Mouse (Mus musculus): ENCODE measurements at regions not wholly inside any gene's neighbourhood (a gene's known extent, or its start where the extent isn't known, plus 50 kb on each side); places are given as distances from the start of the nearest gene placed in this dataset.

DNA sequence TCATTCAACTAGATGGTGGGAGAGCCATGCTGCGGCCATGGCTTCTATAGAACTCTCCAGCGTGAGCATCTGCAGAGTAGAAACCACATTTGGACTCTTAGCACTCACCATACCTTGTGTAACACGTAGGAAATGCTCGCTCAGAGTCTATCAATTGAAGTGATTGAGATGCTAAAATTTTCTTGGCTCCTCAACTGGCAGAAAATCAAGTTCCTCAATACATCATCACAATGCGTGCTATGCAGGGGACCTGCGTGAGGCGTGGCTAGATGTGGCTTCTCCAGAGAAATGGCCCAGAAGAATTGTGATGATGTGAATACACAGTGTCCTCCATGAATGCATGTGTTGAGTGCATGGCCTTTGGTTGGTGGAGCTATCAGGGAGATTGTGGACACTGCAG lies 174.9 kb upstream of the Sfrp2 start:
- Histone ChIP-seq H3K27me3 (ENCODE audit: control insufficient read depth, insufficient read depth, low read length) (no peaks in the 10 kb centered on the region), H3K27ac (ENCODE audit: insufficient read depth, low read length) (no peak overlapping the region), H3K36me3 (ENCODE audit: control insufficient read depth, insufficient read depth, low read length) (no peaks in the 10 kb centered on the region), H3K4me3 (ENCODE audit: extremely low read depth, insufficient read depth, insufficient read length) (no peak overlapping the region), H3K4me1 (ENCODE audit: control insufficient read depth, insufficient read depth, insufficient read length) (no peaks in the 10 kb centered on the region)
- no peak for TF ChIP-seq POLR2A (IDR thresholded peaks at IDR 0.05; ENCODE audit: low read depth, low read length)
- TF ChIP-seq CTCF (IDR thresholded peaks at IDR 0.05; ENCODE audit: extremely low read depth, insufficient read depth, insufficient read length, insufficient replicate concordance), result no peak
- WGBS, result 91% methylated on average over 7 of the region's 7 CpGs
- DNase-seq (ENCODE audit: low read depth in 1 of 2, low spot score in 2 of 2), result no peak

- TF ChIP-seq CTCF (IDR thresholded peaks at IDR 0.05; ENCODE audit: extremely low read depth, insufficient read depth, insufficient read length, insufficient replicate concordance), result no peak
- TF ChIP-seq POLR2A (IDR thresholded peaks at IDR 0.05; ENCODE audit: low read depth, low read length), result no peak
- H3K27ac ChIP-seq (ENCODE audit: insufficient read depth, low read length), result no peak overlapping the region
- no peaks in the 10 kb centered on the region for H3K36me3 ChIP-seq (ENCODE audit: control insufficient read depth, insufficient read depth, low read length)
- H3K27me3 ChIP-seq (ENCODE audit: control insufficient read depth, insufficient read depth, low read length), result no peaks in the 10 kb centered on the region
- H3K4me3 ChIP-seq (ENCODE audit: extremely low read depth, insufficient read depth, insufficient read length), result no peak overlapping the region
- no peaks in the 10 kb centered on the region for H3K4me1 ChIP-seq (ENCODE audit: control insufficient read depth, insufficient read depth, insufficient read length)
- WGBS, result 82% methylated on average over 5 of the region's 5 CpGs
- no peak for DNase-seq (ENCODE audit: low read depth in 1 of 2, low spot score in 2 of 2)
These were observed 172.8 kb upstream of the Sfrp2 start for GRCm38 (mm10) chr3:83593321-83593720.

GRCm38 (mm10) chr3:83601506-83601905 lies 164.6 kb upstream of the Sfrp2 start:
- Histone ChIP-seq H3K27me3 (ENCODE audit: control insufficient read depth, insufficient read depth, low read length) (no peaks in the 10 kb centered on the region), H3K4me1 (ENCODE audit: control insufficient read depth, insufficient read depth, insufficient read length) (no peaks in the 10 kb centered on the region), H3K27ac (ENCODE audit: insufficient read depth, low read length) (no peak overlapping the region), H3K36me3 (ENCODE audit: control insufficient read depth, insufficient read depth, low read length) (no peaks in the 10 kb centered on the region), H3K4me3 (ENCODE audit: extremely low read depth, insufficient read depth, insufficient read length) (no peak overlapping the region)
- 74% methylated on average over 4 of the region's 4 CpGs for WGBS
- DNase-seq (ENCODE audit: low read depth in 1 of 2, low spot score in 2 of 2), result no peak
- no peak for TF ChIP-seq CTCF (IDR thresholded peaks at IDR 0.05; ENCODE audit: extremely low read depth, insufficient read depth, insufficient read length, insufficient replicate concordance)
- no peak for TF ChIP-seq POLR2A (IDR thresholded peaks at IDR 0.05; ENCODE audit: low read depth, low read length)

DNA sequence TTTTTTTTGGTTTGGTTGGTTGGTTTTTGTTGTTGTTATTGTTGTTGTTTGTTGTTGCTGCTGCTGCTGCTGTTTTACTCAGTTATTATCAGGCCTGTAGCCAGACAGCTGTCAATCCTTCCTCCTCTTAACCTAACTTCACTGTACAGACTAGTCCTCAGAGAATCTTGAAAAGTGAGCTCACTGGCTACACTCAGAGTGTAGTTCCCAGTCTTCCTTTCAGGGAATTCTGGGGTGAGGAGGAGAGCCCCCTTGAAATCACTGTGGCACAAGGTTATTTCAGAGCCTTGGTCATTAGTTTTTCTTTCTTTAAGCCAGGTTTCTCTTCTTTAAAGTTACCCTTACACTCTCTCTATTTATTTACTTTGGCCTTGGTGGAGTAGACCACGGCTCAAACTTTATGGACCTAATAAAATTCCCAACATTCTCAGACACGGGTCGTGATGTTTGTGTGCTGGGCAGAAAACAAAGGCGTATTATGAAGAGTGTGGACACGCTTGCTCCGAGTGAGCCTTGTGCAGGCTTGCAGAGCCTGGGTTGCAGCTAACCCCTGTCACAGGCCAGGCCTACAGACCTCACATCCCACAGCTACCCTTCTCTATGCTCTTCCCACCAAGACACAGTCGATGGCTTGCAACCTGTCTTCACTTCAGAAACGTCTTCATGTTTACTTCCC lies 156.9 kb upstream of the Sfrp2 start:
- H3K27me3 ChIP-seq (ENCODE audit: control insufficient read depth, insufficient read depth, low read length), result no peaks in the 10 kb centered on the region
- H3K4me1 ChIP-seq (ENCODE audit: control insufficient read depth, insufficient read depth, insufficient read length), result no peaks in the 10 kb centered on the region
- 79% methylated on average over 8 of the region's 8 CpGs for WGBS
- H3K4me3 ChIP-seq (ENCODE audit: extremely low read depth, insufficient read depth, insufficient read length), result no peak overlapping the region
- H3K36me3 ChIP-seq (ENCODE audit: control insufficient read depth, insufficient read depth, low read length), result no peaks in the 10 kb centered on the region
- no peak overlapping the region for H3K27ac ChIP-seq (ENCODE audit: insufficient read depth, low read length)
- TF ChIP-seq POLR2A (IDR thresholded peaks at IDR 0.05; ENCODE audit: low read depth, low read length), result no peak
- no peak for TF ChIP-seq CTCF (IDR thresholded peaks at IDR 0.05; ENCODE audit: extremely low read depth, insufficient read depth, insufficient read length, insufficient replicate concordance)
- no peak for DNase-seq (ENCODE audit: low read depth in 1 of 2, low spot score in 2 of 2)

DNA sequence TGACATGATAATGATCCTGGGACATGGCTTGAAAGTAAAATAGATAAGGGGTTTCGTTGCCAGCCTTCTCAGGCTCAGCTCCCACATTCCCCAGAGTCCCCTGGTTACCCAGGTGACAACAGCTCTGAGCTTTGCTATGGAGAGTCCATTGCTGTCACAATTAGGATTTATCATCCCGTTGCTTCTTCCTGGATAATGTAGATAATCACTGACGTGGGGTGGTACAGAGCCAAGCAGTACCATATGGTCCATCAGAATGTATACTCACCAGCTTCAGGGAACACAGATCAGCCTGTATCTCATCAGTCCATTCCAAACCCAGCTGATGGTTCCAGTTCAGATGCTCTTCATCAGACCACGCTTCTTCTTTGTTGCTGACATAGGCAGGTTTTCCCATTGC lies 145.7 kb upstream of the Sfrp2 start:
- Histone ChIP-seq H3K36me3 (ENCODE audit: control insufficient read depth, insufficient read depth, low read length) (no peaks in the 10 kb centered on the region), H3K27me3 (ENCODE audit: control insufficient read depth, insufficient read depth, low read length) (no peaks in the 10 kb centered on the region), H3K27ac (ENCODE audit: insufficient read depth, low read length) (no peak overlapping the region), H3K4me1 (ENCODE audit: control insufficient read depth, insufficient read depth, insufficient read length) (no peaks in the 10 kb centered on the region), H3K4me3 (ENCODE audit: extremely low read depth, insufficient read depth, insufficient read length) (no peak overlapping the region)
- TF ChIP-seq CTCF (IDR thresholded peaks at IDR 0.05; ENCODE audit: extremely low read depth, insufficient read depth, insufficient read length, insufficient replicate concordance), result no peak
- TF ChIP-seq POLR2A (IDR thresholded peaks at IDR 0.05; ENCODE audit: low read depth, low read length), result no peak
- 80% methylated on average over 4 of the region's 4 CpGs for WGBS
- DNase-seq (ENCODE audit: low read depth in 1 of 2, low spot score in 2 of 2), result no peak

DNA sequence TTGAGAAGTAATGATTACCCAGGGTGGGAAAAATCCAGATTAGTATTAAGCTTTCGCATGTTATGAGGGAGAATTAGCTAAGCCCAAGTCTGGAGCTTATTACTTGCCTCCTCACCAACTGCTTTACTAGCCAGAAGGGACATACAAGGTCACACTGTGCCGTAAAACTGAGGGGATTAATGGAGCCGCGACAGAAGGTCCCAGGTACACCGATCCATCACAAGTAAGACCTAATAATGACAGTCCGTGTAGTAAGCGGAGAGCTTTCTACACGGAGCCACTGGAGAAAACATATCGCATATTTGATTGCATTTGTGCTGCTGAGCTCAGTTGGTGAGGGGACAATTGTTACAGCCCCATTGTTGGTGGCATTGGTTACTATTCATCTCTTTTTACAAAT lies 133.1 kb upstream of the Sfrp2 start:
- H3K27ac ChIP-seq (ENCODE audit: insufficient read depth, low read length), result no peak overlapping the region
- H3K4me1 ChIP-seq (ENCODE audit: control insufficient read depth, insufficient read depth, insufficient read length), result no peaks in the 10 kb centered on the region
- DNase-seq (ENCODE audit: low read depth in 1 of 2, low spot score in 2 of 2), result no peak
- no peak overlapping the region for H3K4me3 ChIP-seq (ENCODE audit: extremely low read depth, insufficient read depth, insufficient read length)
- 93% methylated on average over 9 of the region's 9 CpGs for WGBS
- H3K27me3 ChIP-seq (ENCODE audit: control insufficient read depth, insufficient read depth, low read length), result no peaks in the 10 kb centered on the region
- no peaks in the 10 kb centered on the region for H3K36me3 ChIP-seq (ENCODE audit: control insufficient read depth, insufficient read depth, low read length)
- no peak for TF ChIP-seq POLR2A (IDR thresholded peaks at IDR 0.05; ENCODE audit: low read depth, low read length)
- no peak for TF ChIP-seq CTCF (IDR thresholded peaks at IDR 0.05; ENCODE audit: extremely low read depth, insufficient read depth, insufficient read length, insufficient replicate concordance)

- Histone ChIP-seq H3K4me1 (ENCODE audit: control insufficient read depth, insufficient read depth, insufficient read length) (no peaks in the 10 kb centered on the region), H3K4me3 (ENCODE audit: extremely low read depth, insufficient read depth, insufficient read length) (no peak overlapping the region), H3K27ac (ENCODE audit: insufficient read depth, low read length) (no peak overlapping the region), H3K36me3 (ENCODE audit: control insufficient read depth, insufficient read depth, low read length) (no peaks in the 10 kb centered on the region), H3K27me3 (ENCODE audit: control insufficient read depth, insufficient read depth, low read length) (no peaks in the 10 kb centered on the region)
- TF ChIP-seq CTCF (IDR thresholded peaks at IDR 0.05; ENCODE audit: extremely low read depth, insufficient read depth, insufficient read length, insufficient replicate concordance), result no peak
- TF ChIP-seq POLR2A (IDR thresholded peaks at IDR 0.05; ENCODE audit: low read depth, low read length), result no peak
- WGBS, result 85% methylated on average over 4 of the region's 4 CpGs
- DNase-seq (ENCODE audit: low read depth in 1 of 2, low spot score in 2 of 2), result no peak
These were observed 125.7 kb upstream of the Sfrp2 start for GRCm38 (mm10) chr3:83640433-83640832.

All from spleen, adult 2 months (tissue).